Mouse (Mus musculus) adrenal gland, postnatal 14 days (tissue): ENCODE measurements around the gene Oas1f. TPM values are rescaled to one million over a fixed set of nuclear protein-coding genes. Genes with fewer than 3 reads are reported as not detected.
"Not testable (repeated sequence)": the region's sequence is repeated elsewhere in the genome, so short reads cannot be mapped to it uniquely, and the experiment has no call there.

Experiments used
- DNase-seq: peaks from one replicate; pipeline ENCODE4 v3.0.0; 2021; ENCODE audit warnings: mixed read lengths
- total RNA-seq: library from RNA; stranded (reverse); gene quantifications from 2 replicates; pipeline ENCODE4 v1.2.3, GENCODE M21; 2021

The Oas1f gene
- total RNA-seq, 1 experiment from 2014 or later, result not detected

- DNase-seq, result no peak
Observed at GRCm38 (mm10) chr5:120871469-120871868, 24.3 kb downstream of the Oas1f start.

- DNase-seq, result not testable (repeated sequence)
Observed at GRCm38 (mm10) chr5:120876839-120877238, 29.7 kb downstream of the Oas1f start.

- not testable (repeated sequence) for DNase-seq
Observed at GRCm38 (mm10) chr5:120877407-120877806, 30.2 kb downstream of the Oas1f start.

GRCm38 (mm10) chr5:120878803-120879202, 31.6 kb downstream of the Oas1f start:
- DNase-seq, result not testable (repeated sequence)

GRCm38 (mm10) chr5:120881681-120882080, 34.5 kb downstream of the Oas1f start:
- not testable (repeated sequence) for DNase-seq

GRCm38 (mm10) chr5:120887413-120887812, 40.2 kb downstream of the Oas1f start, which contains the start of gene Oas1g:
Gene Oas1g, minus strand, starts transcription at chr5:120887613.
- DNase-seq, result not testable (repeated sequence)

GRCm38 (mm10) chr5:120887831-120888230, 40.7 kb downstream of the Oas1f start:
- DNase-seq, result no peak

GRCm38 (mm10) chr5:120888294-120888815, 41.2 kb downstream of the Oas1f start:
- DNase-seq, result not testable (repeated sequence)

- no peak for DNase-seq
Observed at GRCm38 (mm10) chr5:120890026-120890425, 42.9 kb downstream of the Oas1f start.

GRCm38 (mm10) chr5:120890991-120891390, 43.8 kb downstream of the Oas1f start:
- no peak for DNase-seq

GRCm38 (mm10) chr5:120891566-120892242, 44.5 kb downstream of the Oas1f start:
- DNase-seq, result not testable (repeated sequence)

- no peak for DNase-seq
Observed at GRCm38 (mm10) chr5:120892243-120892660, 45.1 kb downstream of the Oas1f start.

GRCm38 (mm10) chr5:120893866-120894265, 46.7 kb downstream of the Oas1f start:
- DNase-seq, result not testable (repeated sequence)

GRCm38 (mm10) chr5:120894692-120895091, 47.5 kb downstream of the Oas1f start:
- not testable (repeated sequence) for DNase-seq

GRCm38 (mm10) chr5:120895231-120895900, 48.2 kb downstream of the Oas1f start:
- no peak for DNase-seq

GRCm38 (mm10) chr5:120898307-120898706, 51.1 kb downstream of the Oas1f start:
- no peak for DNase-seq

- DNase-seq, result no peak
Observed at GRCm38 (mm10) chr5:120898726-120899125, 51.6 kb downstream of the Oas1f start.

GRCm38 (mm10) chr5:120900666-120901065, 53.5 kb downstream of the Oas1f start:
- no peak for DNase-seq

- no peak for DNase-seq
Observed at GRCm38 (mm10) chr5:120902056-120902455, 54.9 kb downstream of the Oas1f start.

- DNase-seq, result not testable (repeated sequence)
Observed at GRCm38 (mm10) chr5:120906791-120907733, 59.9 kb downstream of the Oas1f start, which contains the start of gene Oas1a. Gene Oas1a, minus strand, starts transcription at chr5:120907521.
